Mouse (Mus musculus): Measurements from ENCODE around the gene Snap91. TPM values are rescaled to one million over a fixed set of nuclear protein-coding genes. Genes with fewer than 3 reads are reported as not detected.

Snap91 gene
- polyA plus RNA-seq, 1 experiment from 2014 or later = 87.1 TPM

DNA sequence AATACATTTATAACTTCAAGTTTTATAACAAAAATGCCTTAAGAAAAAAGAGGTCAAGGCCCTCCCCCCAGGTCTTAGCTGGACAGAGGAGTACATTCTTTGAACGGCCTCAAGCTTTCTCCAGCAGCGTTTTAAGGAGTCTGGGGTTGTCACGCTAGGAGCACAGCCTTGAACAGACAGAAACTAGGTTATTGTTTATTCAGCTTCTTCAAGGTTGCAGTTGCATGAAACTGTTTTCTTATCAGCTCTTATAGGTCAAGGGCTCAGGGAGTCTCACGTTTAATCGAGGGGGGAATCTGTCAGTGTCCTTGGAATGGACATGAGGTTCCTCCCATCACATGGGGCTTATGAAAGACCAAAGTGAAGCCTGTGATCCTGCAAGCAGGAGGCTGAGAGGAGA, 163.3 kb downstream of the Snap91 start:
- Histone ChIP-seq H3K9ac (replicated peaks; ENCODE audit: low read length) (no peak overlapping the region), H3K27ac (replicated peaks; ENCODE audit: low read depth, low read length) (no peak overlapping the region), H3K4me2 (ENCODE audit: low read length) (no peak overlapping the region), H3K27me3 (ENCODE audit: control insufficient read depth, insufficient read depth, low read length) (no peaks in the 10 kb centered on the region), H3K4me1 (ENCODE audit: control insufficient read depth, insufficient read depth, low read length) (no peaks in the 10 kb centered on the region), H3K4me3 (replicated peaks; ENCODE audit: low read depth, low read length) (no peak overlapping the region), H3K9me3 (ENCODE audit: control insufficient read depth, low read length) (no peaks in the 10 kb centered on the region), H3K36me3 (ENCODE audit: control insufficient read depth, insufficient read depth, low read length) (no peaks in the 10 kb centered on the region)
- DNase-seq (no peak), ATAC-seq (ENCODE audit: low FRiP score, low TSS enrichment) (no peak)
- 83% methylated on average over 5 of the region's 5 CpGs for WGBS

DNA sequence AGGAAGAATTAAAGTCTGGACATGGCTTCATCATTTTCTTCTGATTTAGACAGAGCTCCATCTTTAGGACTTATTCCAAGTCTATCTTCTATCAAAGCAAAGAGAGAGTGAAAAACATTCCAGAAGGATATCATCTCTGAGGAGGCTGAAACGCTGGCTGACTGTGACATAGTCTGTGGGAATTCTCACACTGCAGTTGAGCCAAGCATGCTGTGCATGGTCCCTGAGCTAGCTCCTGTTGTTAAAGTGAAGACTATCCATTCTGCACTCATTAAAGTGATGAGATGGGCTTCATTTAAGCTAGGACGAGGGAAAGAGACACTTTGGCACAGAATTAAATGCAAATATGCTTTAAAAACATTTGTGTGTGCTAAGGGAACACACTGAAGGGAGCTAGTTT, 163.9 kb downstream of the Snap91 start:
- ATAC-seq (ENCODE audit: low FRiP score, low TSS enrichment) (no peak), DNase-seq (no peak)
- Histone ChIP-seq H3K4me2 (ENCODE audit: low read length) (no peak overlapping the region), H3K36me3 (ENCODE audit: control insufficient read depth, insufficient read depth, low read length) (no peaks in the 10 kb centered on the region), H3K9me3 (ENCODE audit: control insufficient read depth, low read length) (no peaks in the 10 kb centered on the region), H3K9ac (replicated peaks; ENCODE audit: low read length) (no peak overlapping the region), H3K4me3 (replicated peaks; ENCODE audit: low read depth, low read length) (no peak overlapping the region), H3K27ac (replicated peaks; ENCODE audit: low read depth, low read length) (no peak overlapping the region), H3K27me3 (ENCODE audit: control insufficient read depth, insufficient read depth, low read length) (no peaks in the 10 kb centered on the region), H3K4me1 (ENCODE audit: control insufficient read depth, insufficient read depth, low read length) (no peaks in the 10 kb centered on the region)
- 59% methylated on average over 2 of the region's 2 CpGs for WGBS

Other genes with a start within 250 kb of the Snap91 start
- 31.1 and 36.4 TPM in 2 replicates for gene Me1, start 184.7 kb downstream of the Snap91 start, polyA plus RNA-seq (2014; fragmentation: Nextera tagmentation; extraction: Ambion mirVana)
- 2.9 and 3.3 TPM in 2 replicates for gene Prss35, start 137.0 kb downstream of the Snap91 start, polyA plus RNA-seq (2014; fragmentation: Nextera tagmentation; extraction: Ambion mirVana)
- 9.9 and 12.8 TPM in 2 replicates for gene Ripply2, start 134.9 kb upstream of the Snap91 start, polyA plus RNA-seq (2014; fragmentation: Nextera tagmentation; extraction: Ambion mirVana)
- gene Cyb5r4, start 141.4 kb upstream of the Snap91 start, polyA plus RNA-seq (2014; fragmentation: Nextera tagmentation; extraction: Ambion mirVana) = 59.4 and 69.7 TPM in 2 replicates